Mouse (Mus musculus): ENCODE data around the gene Swap70. TPM values are rescaled to one million over a fixed set of nuclear protein-coding genes. Genes with fewer than 3 reads are reported as not detected.
A peak's percentile ranks its signal among the peaks of the same experiment; 100 is the strongest.

The Swap70 gene
- total RNA-seq, 2 experiments from 2014 or later = 36.6 to 67.0 TPM

DNA sequence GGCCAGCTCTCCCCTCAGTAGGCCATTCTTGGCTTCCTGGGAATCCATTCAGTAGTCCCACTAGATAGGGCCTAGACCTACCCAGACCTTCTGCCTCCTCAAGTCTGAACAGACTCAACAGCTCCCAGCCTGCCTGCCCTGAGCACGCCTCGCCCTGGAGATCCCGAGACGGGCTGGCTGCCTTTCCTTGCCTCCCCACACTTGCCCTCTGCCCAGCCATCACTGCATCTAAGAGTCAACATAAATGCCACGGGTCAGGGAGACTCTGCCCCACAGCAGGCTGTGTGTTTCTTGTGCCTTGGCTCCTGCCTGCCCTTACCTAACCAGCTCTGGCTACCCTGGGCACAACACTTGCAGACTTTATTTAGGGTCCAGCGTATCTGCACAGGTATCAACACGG is 76.6 kb downstream of the Swap70 start:
- no peak for ATAC-seq (replicated peaks; ENCODE audit: poor library complexity)

DNA sequence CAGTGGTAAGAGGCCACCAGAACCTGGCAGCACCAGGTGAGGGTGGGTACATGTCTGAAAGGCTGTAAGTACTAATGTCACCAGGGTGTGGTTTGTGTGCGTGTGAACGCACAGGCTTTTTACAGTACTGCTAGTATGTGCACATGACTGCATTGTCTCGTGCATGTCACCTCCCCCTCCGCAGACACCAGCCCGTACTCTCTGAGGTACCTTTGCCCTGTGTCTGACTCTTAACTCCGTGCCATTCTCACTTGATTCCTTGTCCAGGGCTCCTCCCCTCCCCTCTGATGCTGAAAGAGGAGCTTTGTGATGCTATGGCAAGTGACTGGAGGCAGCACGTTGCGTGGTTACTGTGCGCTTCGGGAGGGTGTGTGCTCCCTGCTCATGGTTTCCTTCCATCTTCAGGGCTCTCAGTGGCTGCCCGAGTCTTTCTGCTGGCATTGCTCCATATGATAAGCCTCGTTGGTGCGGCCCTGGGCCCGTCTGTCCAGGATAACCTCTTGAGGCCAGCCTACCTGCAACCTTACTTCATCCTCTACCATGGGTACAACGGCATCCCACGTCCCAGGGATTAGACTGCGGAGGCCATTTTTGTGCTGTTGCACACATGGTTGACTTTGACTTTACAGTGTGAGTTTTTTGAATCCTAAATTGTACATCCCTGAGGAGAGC is 77.4 kb downstream of the Swap70 start:
- ATAC-seq (replicated peaks; ENCODE audit: poor library complexity) = no peak

DNA sequence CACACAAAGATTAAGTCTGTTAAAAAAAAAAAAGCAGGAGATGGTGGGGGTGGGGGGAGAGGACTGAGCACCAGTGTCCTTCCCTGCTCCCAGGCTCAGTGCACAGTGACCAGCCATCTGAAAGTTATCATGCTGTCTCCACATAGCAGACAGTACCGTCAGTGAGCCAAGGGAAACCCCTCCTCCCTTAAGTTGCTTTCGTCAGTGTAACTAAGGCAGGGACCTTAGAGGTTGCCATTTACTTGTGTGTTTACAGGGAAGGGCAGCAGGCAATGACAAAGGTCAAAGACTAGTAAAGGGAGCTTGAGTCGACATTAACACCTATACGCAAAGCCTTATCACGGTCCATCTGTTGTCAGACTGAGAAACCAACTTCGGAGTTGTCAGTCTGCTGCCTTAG is 81.4 kb downstream of the Swap70 start:
- ATAC-seq (replicated peaks; ENCODE audit: poor library complexity) = no peak

DNA sequence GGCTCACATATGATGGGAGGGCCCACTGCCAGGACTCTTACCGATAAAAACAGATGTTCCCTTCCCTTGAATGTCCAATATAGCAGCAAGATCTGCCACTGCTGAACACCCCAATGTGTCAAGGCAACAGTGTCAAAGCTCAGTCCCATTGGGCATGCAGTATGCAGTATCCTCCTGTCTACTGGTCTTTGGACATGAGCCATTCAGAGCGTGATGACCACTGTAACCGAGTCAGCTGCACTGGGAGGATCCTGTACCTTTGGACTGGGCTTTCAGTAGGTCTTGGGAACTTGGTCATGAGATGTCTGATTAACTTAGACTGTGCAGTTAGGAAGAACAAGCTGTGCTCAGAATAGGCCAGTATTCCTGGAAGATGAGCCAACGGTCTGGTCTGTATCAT is 84.0 kb downstream of the Swap70 start:
- no peak for ATAC-seq (replicated peaks; ENCODE audit: poor library complexity)

DNA sequence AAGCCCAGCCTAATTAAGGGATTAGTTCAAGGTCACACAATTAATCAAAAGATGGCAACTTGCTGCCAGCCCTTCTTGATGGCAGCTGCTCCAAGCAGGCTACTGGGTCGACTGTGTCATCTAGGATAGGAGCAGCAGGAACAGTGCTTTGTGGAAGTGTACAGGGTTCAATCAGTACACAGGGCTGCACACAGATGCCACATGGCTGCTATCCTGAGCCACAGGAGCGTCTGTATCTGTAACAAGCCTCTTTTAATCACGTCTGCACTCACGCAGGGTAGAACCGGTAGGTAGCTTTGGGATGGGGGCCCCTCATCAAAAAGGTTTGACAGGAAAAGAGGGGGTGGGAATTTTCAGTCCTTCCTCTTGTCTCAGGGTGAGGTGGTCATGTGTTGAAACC is 84.8 kb downstream of the Swap70 start:
- ATAC-seq (replicated peaks; ENCODE audit: poor library complexity) = no peak

DNA sequence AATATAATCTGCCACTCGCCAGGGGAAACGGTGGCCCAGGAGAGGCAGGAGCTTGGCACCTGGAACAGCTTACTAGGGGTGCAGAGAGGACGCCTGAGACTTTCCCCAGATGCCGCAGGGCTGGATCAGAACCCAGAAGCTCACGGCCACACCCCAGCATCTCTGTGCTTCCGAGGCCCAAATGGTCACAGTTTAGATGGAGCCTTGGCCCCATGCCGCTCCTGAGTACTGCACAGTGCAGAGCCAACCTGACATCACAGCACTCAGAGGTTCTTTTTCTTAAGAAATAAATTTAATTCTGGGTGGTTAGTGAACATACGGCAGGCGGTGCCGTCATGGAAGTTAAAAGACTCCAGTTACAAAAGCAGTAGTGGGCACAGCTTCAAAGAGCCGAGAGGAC is 86.2 kb downstream of the Swap70 start:
- ATAC-seq (replicated peaks; ENCODE audit: poor library complexity) = no peak

DNA sequence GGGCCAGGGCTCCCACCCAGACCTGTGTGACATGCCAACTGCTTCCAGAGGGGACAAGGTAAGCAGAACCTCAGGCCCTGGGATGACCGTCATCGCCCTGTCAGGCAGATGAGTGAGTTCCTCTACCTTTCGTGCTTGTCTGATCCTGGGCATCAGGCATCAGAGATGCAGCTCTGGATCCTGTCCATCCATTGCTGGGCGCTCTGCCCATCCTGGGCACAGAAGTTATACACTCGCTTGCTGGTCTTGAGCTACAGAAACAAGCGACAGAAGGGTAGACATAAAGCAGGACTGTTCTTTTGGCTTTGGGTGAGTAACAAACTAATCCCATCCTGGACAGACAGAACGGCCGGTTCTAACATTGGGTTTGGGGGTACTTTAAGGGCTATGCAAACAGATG is 87.7 kb downstream of the Swap70 start:
- no peak for ATAC-seq (replicated peaks; ENCODE audit: poor library complexity)

DNA sequence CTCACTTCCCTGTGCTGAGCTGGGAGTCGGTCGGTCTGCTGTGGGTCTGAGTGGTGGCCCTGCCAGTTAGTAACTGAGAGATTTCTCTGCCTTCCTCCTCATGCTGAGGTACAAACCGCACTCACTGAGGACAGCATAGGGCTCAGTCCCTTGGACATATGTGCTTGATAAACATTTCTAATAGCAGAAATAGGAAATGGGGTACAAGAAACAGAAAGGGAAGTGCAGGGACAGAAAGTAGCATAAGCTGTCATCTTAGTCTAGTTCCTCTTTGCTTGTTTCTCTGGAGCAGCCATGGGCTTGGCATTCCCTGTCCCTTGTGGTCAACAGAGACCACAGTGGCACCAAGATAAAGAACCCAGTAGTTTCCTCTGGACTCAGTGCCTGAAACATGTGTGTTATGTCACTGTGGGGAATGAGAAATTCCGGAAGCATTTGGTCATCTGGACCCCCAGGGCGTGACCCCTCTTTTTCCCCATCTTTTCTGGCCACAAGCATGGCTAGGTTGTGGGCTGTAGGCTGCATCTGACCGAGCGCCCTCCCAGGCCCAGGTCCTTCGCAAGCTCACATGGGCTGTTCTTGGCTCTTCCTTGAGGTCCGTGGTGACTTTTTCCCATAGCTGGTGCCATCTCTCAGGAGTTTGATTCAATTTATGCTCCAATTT is 92.0 kb downstream of the Swap70 start:
- peak; percentile 94 for ATAC-seq (replicated peaks; ENCODE audit: poor library complexity)

DNA sequence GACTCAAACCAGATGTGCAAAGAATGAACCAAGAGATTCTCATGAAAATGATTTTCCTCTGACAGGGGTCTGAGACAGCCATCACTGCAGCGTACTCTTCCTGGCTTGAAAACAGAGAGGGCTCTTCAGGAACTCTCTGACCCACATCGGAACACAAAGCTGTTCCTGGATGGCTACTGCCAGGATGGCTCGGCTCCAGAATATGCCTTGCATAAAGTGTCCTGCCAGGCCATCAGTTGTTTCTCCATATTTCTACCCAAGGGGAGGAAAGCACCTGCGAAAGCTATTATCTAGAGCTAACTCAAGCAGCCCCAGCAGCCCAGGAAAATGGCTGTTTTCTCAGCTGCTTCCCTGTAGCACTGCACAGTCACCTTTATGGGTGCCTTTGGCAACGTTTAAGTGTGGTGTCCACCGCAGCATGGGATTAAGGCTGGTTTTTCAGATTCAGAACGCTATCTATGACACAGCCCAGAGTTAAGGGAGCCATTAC is 92.9 kb downstream of the Swap70 start:
- no peak for ATAC-seq (replicated peaks; ENCODE audit: poor library complexity)

DNA sequence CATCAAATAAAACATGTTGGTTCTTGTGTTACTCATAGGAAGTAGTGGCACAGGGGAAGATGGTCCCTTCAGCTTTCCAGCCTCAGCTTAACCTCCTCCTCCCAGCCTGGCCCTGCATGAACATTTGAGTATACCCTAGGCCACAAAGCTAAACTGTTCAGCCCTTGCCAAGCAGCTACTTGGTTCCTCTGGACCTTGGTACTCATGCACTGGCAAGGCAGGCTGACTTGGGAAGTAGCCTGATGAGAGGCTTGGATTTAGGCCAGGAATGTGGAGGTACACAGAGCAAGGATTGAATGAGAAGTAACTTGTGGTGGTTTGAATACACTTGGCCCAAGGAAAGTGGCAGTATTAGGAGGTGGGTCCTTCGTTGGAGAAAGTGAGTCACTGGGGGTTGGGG is 93.8 kb downstream of the Swap70 start:
- no peak for ATAC-seq (replicated peaks; ENCODE audit: poor library complexity)

DNA sequence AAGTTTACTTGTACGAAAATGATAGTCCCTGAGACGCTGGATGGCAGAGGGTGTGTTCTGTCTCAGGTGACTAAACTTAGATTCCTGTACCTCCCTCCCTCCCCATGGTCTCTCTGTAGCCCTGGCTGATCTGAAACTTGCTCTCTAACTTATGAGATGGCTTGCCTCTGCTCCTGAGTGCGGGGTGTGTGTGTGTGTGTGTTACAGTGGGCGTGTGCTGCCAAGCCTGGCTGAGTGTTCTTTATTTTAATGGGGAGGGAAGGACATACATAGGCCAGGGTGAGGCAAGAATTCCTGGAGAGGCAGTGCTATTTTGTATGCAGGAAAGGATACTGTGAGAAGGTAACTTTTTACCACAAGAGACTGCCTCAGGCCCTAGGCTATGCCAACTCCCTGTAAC is 95.9 kb downstream of the Swap70 start:
- ATAC-seq (replicated peaks; ENCODE audit: poor library complexity) = no peak

DNA sequence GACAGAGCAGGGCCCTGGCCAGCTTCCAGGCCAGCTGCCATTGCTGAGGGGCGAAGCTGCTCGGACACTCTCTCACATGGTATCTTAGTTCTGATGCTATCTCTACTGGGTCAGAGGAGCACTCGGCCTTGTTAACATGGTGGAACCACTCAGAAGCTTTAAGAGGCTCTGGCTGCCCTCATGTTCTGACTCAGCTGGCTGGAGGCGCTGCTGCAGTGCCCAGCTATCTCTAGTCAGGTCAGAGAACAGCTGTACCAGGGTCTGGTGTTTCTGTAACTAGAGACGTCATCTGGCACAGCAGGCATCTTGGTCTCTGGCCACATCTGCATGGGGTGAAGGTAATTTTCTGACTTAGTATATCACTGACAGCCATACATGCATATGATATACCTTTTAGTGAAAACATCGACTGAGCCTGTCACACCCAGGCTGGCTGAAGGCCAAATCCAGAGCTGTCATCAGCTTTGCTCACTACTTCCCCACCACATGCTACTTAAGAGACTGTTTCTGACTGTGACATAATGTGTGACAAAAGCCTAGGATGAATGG is 97.5 kb downstream of the Swap70 start:
- peak; percentile 42 for ATAC-seq (replicated peaks; ENCODE audit: poor library complexity)

DNA sequence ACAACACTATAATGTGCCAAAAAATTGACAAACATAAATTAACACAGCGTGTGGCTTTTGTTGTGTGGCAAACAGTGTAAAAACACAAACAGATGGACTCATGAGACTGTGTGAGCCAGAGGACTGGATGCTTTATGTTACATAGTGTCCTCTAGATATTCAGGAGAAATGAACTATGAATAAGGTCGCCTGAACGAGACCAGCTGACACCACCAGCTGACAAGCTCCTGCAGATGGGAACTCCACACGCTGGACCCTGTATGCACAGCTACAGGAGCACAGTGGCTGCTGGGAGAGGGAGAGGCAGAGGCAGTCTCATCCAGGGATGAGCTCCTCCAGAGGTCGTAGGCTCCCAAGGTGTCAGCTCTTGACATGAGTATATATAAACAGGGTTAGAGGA is 99.6 kb downstream of the Swap70 start:
- ATAC-seq (replicated peaks; ENCODE audit: poor library complexity) = no peak

DNA sequence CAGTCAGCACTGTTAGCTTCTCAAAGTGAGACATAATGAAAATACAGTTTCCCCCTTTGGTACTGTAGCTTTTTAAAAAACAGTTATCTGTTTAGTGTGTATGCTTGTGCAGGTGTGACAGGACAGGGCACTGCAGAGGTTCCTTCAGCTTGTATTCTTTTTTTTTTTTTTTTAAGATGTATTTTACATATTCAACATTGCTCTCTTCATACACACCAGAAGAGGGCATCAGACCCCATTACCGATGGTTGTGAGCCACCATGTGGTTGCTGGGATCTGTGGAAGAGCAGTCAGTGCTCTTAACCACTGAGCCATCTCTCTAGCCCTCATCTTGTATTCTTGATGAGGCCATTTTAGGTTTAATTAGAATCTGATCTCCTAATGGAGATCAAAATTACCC is 103.3 kb downstream of the Swap70 start:
- no peak for ATAC-seq (replicated peaks; ENCODE audit: poor library complexity)

DNA sequence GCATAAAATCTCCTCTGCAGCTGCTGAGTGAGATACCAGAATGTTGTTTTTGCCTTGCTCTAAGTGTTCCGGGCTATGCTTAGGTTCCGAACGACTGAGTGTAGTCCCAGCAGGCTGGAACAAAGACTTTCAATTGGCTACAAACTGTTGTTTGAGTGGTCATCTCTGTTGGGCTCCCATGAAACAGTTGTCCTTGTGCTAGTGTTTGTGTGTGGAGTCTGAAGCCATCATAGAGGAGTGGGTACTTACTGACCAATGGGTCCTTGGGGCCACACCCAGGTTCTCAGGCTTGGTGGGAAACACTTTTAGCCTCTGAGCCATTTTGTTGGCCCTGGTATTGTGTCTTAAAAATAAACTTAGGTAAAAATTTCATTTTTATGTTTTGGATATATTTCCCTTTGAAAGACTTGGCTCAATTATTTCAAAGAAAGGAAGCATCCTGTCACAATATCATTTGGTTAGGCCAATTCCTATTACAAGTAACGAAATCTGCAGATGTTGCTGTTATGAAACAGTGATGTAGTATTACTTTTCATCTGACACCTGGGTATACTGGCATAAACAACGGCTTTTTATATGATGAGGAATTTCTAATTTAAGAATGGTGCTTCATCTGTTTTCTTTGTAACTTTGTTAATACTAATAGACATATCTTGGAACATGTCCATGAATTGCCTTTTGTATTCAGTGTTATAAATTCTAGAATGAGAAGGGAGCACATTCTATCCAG is 104.0 kb downstream of the Swap70 start:
- no peak for ATAC-seq (replicated peaks; ENCODE audit: poor library complexity)

Other genes with a start within 250 kb of the Swap70 start
- 31.5 and 32.8 TPM in 2 replicates for gene Tmem41b, start 234.8 kb upstream of the Swap70 start, total RNA-seq (2015)
- 33.3 and 34.5 TPM in 2 replicates for gene Tmem41b, start 234.8 kb upstream of the Swap70 start, total RNA-seq (2017)
- 121 and 127 TPM in 2 replicates for gene Ipo7, start 203.4 kb upstream of the Swap70 start, total RNA-seq (2015)
- 205 and 250 TPM in 2 replicates for gene Ipo7, start 203.4 kb upstream of the Swap70 start, total RNA-seq (2017)
- 20.8 and 28.5 TPM in 2 replicates for gene Zfp143, start 160.5 kb upstream of the Swap70 start, total RNA-seq (2015)
- gene Zfp143, start 160.5 kb upstream of the Swap70 start, total RNA-seq (2017) = 29.6 and 36.6 TPM in 2 replicates
- gene Wee1, start 99.7 kb upstream of the Swap70 start, total RNA-seq (2015) = 74.0 and 85.9 TPM in 2 replicates
- 28.1 and 33.9 TPM in 2 replicates for gene Wee1, start 99.7 kb upstream of the Swap70 start, total RNA-seq (2017)